31 mouse cellular contexts compared by ENCODE assay signal in the genomic region with DNA sequence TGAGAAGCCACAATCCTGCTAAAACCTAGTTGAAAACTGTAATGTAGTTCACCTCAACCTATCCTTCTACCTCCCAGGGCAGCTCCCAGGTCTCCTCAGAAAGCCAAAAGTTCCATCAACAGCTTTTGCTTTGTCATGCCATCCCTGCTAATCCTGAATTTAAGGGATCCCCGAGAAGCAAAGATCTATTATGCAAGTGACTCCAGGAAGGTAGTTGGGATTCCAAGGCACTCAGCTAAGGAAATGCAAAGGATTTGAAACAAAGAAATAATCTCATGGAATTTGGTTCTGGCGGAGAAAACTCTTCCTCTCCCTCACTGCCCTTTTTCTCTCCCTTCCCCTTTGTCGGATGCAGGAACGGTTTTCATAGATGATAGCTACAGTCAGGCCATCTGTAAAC. TPM values are rescaled to one million over a fixed set of nuclear protein-coding genes. Genes with fewer than 3 reads are reported as not detected.
DNase-seq lines count a peak whose midpoint lies in the region; ATAC-seq and TF ChIP-seq lines count a peak whose summit lies in the region.
"Had no signal": no experiment of that assay in that cellular context is flagged by ENCODE, and none has a peak within 500 bp of the region (broad histone marks: within the 10 kb centered on the region; RNA-seq: fewer than 3 reads in every experiment).

No protein-coding gene starts in this region.

- peaks cover 37% of the 10 kb centered on the region for H3K4me1 ChIP-seq in forebrain, embryonic 10.5 days
- H3K4me1 ChIP-seq in forebrain, postnatal 0 days (ENCODE audit: insufficient read depth) = peaks cover 12% of the 10 kb centered on the region; the same call in 1 of the 2 replicates
- no peaks in the 10 kb centered on the region for H3K4me1 ChIP-seq in liver, adult 2 months (ENCODE audit: control insufficient read depth, insufficient read depth, low read length)
- H3K4me1 ChIP-seq in liver, postnatal 0 days (ENCODE audit: insufficient read depth) = 0 out of 2 replicates have a peak, but pooled peaks cover 2% of the 10 kb centered on the region
- peaks cover 54% of the 10 kb centered on the region for H3K4me1 ChIP-seq in limb, embryonic 13.5 days
- H3K4me1 ChIP-seq: liver, embryonic 12.5 days had no signal

- H3K27me3 ChIP-seq in forebrain, embryonic 10.5 days (ENCODE audit: poor library complexity, severe bottlenecking) = no peaks in the 10 kb centered on the region
- no peaks in the 10 kb centered on the region for H3K27me3 ChIP-seq in forebrain, postnatal 0 days (ENCODE audit: insufficient read depth, low read length)
- no peaks in the 10 kb centered on the region for H3K27me3 ChIP-seq in liver, adult 2 months (ENCODE audit: control insufficient read depth, insufficient read depth, low read length)
- H3K27me3 ChIP-seq in liver, postnatal 0 days (ENCODE audit: insufficient read depth, low read length) = no peaks in the 10 kb centered on the region
- H3K27me3 ChIP-seq in limb, embryonic 13.5 days = no peaks in the 10 kb centered on the region
- H3K27me3 ChIP-seq: embryonic facial prominence, embryonic 13.5 days; hindbrain, embryonic 12.5 days; liver, embryonic 12.5 days; neural tube, embryonic 13.5 days; Patski had no signal

- no peaks in the 10 kb centered on the region; the same call in 1 of the 2 replicates for H3K79me2 ChIP-seq in liver, adult 2 months (ENCODE audit: control insufficient read depth, insufficient read depth, low read length)

- no peak for TF ChIP-seq EP300 in liver, postnatal 0 days (IDR thresholded peaks at IDR 0.05; ENCODE audit: low read depth)

- ATAC-seq in forebrain, postnatal 0 days = no peak
- ATAC-seq in liver, postnatal 0 days = no peak
- ATAC-seq in limb, embryonic 13.5 days (ENCODE audit: low FRiP score, low read depth) = no peak
- ATAC-seq: activated CD4-positive, CD25-positive, alpha-beta regulatory T cell, adult 4 months; inflammation-experienced regulatory T-cells, adult 6 months; liver, embryonic 12.5 days; Patski had no signal

- no peak overlapping the region for H3K4me2 ChIP-seq in forebrain, postnatal 0 days (ENCODE audit: low read depth)
- no peak overlapping the region for H3K4me2 ChIP-seq in liver, postnatal 0 days (ENCODE audit: low read depth, low read length)
- H3K4me2 ChIP-seq in limb, embryonic 13.5 days (replicated peaks) = no peak overlapping the region
- H3K4me2 ChIP-seq: embryonic facial prominence, embryonic 13.5 days; hindbrain, embryonic 12.5 days; liver, embryonic 12.5 days; neural tube, embryonic 13.5 days had no signal

- TF ChIP-seq POLR2A in liver, adult 2 months (IDR thresholded peaks at IDR 0.05; ENCODE audit: extremely low read depth, insufficient read depth, low read length) = no peak

- H3K9me3 ChIP-seq in forebrain, embryonic 10.5 days = no peaks in the 10 kb centered on the region
- H3K9me3 ChIP-seq in forebrain, postnatal 0 days (ENCODE audit: low read length) = no peaks in the 10 kb centered on the region
- no peaks in the 10 kb centered on the region for H3K9me3 ChIP-seq in liver, postnatal 0 days (ENCODE audit: low read length)
- H3K9me3 ChIP-seq in limb, embryonic 13.5 days = no peaks in the 10 kb centered on the region
- H3K9me3 ChIP-seq: embryonic facial prominence, embryonic 13.5 days; G1E; heart, embryonic 10.5 days; hindbrain, embryonic 12.5 days; liver, embryonic 12.5 days; neural tube, embryonic 13.5 days had no signal

- H3K4me3 ChIP-seq in forebrain, embryonic 10.5 days = no peak overlapping the region
- no peak overlapping the region for H3K4me3 ChIP-seq in forebrain, postnatal 0 days (ENCODE audit: low read depth, low read length)
- H3K4me3 ChIP-seq in liver, adult 2 months (ENCODE audit: insufficient read depth, low read depth, low read length) = no peak overlapping the region
- no peak overlapping the region for H3K4me3 ChIP-seq in liver, postnatal 0 days (ENCODE audit: low read depth, low read length)
- H3K4me3 ChIP-seq in limb, embryonic 13.5 days = no peak overlapping the region
- H3K4me3 ChIP-seq: embryonic facial prominence, embryonic 13.5 days; erythroblast, embryonic 14.5 days; heart, embryonic 10.5 days; hindbrain, embryonic 12.5 days; left cerebral cortex, adult 2 months; liver, embryonic 12.5 days; neural tube, embryonic 13.5 days had no signal

- no peak for TF ChIP-seq CTCF in forebrain, postnatal 0 days (IDR thresholded peaks at IDR 0.05; ENCODE audit: low read depth)
- TF ChIP-seq CTCF in liver, adult 2 months (IDR thresholded peaks at IDR 0.05; ENCODE audit: low read depth, low read length) = no peak
- TF ChIP-seq CTCF in liver, postnatal 0 days (IDR thresholded peaks at IDR 0.05; ENCODE audit: low read depth) = no peak

- H3K9ac ChIP-seq in forebrain, postnatal 0 days = no peak overlapping the region
- H3K9ac ChIP-seq in liver, adult 2 months (ENCODE audit: low read depth, low read length) = no peak overlapping the region
- H3K9ac ChIP-seq in liver, postnatal 0 days (replicated peaks) = no peak overlapping the region
- H3K9ac ChIP-seq in limb, embryonic 13.5 days = no peak overlapping the region
- H3K9ac ChIP-seq: embryonic facial prominence, embryonic 13.5 days; hindbrain, embryonic 12.5 days; liver, embryonic 12.5 days; neural tube, embryonic 13.5 days had no signal

- 0 out of 2 replicates have a peak overlapping the region, but pooled peaks have one; percentile 5 for H3K27ac ChIP-seq in forebrain, embryonic 10.5 days
- no peak overlapping the region for H3K27ac ChIP-seq in forebrain, postnatal 0 days (ENCODE audit: low read depth, low read length)
- H3K27ac ChIP-seq in liver, adult 2 months (replicated peaks; ENCODE audit: insufficient read depth, low read depth, low read length) = peak overlapping the region; percentile 31; the same call in 1 of the 2 replicates
- H3K27ac ChIP-seq in liver, postnatal 0 days (ENCODE audit: low read depth) = no peak overlapping the region
- peak overlapping the region; percentile 61 for H3K27ac ChIP-seq in limb, embryonic 13.5 days
- H3K27ac ChIP-seq: embryonic facial prominence, embryonic 13.5 days; left cerebral cortex, adult 2 months; liver, embryonic 12.5 days had no signal

- 16% methylated on average over 4 of the region's 4 CpGs for WGBS in forebrain, embryonic 10.5 days
- 18% methylated on average over 4 of the region's 4 CpGs for WGBS in forebrain, postnatal 0 days
- 87% methylated on average over 4 of the region's 4 CpGs for WGBS in liver, adult 2 months
- WGBS in liver, postnatal 0 days (ENCODE audit: insufficient replicate concordance) = 72% methylated on average over 4 of the region's 4 CpGs
- 49% methylated on average over 4 of the region's 4 CpGs for WGBS in limb, embryonic 13.5 days

- peaks cover 35% of the 10 kb centered on the region for H3K36me3 ChIP-seq in forebrain, embryonic 10.5 days (replicated peaks)
- 0 out of 2 replicates have a peak, but pooled peaks cover 4% of the 10 kb centered on the region for H3K36me3 ChIP-seq in forebrain, postnatal 0 days (ENCODE audit: insufficient read depth)
- no peaks in the 10 kb centered on the region for H3K36me3 ChIP-seq in liver, adult 2 months (ENCODE audit: control insufficient read depth, insufficient read depth, low read length)
- no peaks in the 10 kb centered on the region for H3K36me3 ChIP-seq in liver, postnatal 0 days (replicated peaks; ENCODE audit: insufficient read depth, low read length)
- peaks cover 15% of the 10 kb centered on the region for H3K36me3 ChIP-seq in limb, embryonic 13.5 days
- H3K36me3 ChIP-seq: hindbrain, embryonic 12.5 days; neural tube, embryonic 13.5 days had no signal

- DNase-seq in forebrain, embryonic 10.5 days (ENCODE audit: extremely low spot score, low spot score) = no peak
- DNase-seq in forebrain, postnatal 0 days = no peak
- DNase-seq in liver, adult 2 months (ENCODE audit: extremely low read depth, low read depth, low spot score) = no peak
- DNase-seq in liver, postnatal 0 days = no peak
- peak; percentile 99 for DNase-seq in R1 (ENCODE audit: low read depth, low spot score)
- no peak for DNase-seq in adrenal gland, postnatal 36 days
- DNase-seq: adrenal gland, adult 8-10 months; cerebellum, adult 18-20 months; cerebellum, postnatal 25 days; heart, postnatal 14 days; kidney, adult 18-20 months; kidney, postnatal 10 days; left cerebral cortex, postnatal 4 days; lung, adult 2 months; lung, postnatal 14 days; midbrain, embryonic 14.5 days; right cerebral cortex, adult 18-20 months; right cerebral cortex, postnatal 4 days; thymus, postnatal 36 days had no signal

RNA-seq across cellular contexts. Expression of a gene that starts 45.6 kb away (rescaled TPM):
- polyA plus RNA-seq in forebrain, embryonic 10.5 days (2016; fragmentation: Nextera tagmentation; extraction: Ambion mirVana) = 46.6 and 49.9 TPM in 2 replicates
- 53.4 and 60.3 TPM in 2 replicates for total RNA-seq in forebrain, postnatal 0 days (2014; rRNA removed)
- 43.4 and 47.0 TPM in 2 replicates for polyA plus RNA-seq in forebrain, postnatal 0 days (2015; fragmentation: Nextera tagmentation; extraction: Ambion mirVana)
- 11.3 and 18.0 TPM in 2 replicates for total RNA-seq in liver, adult 2 months (2014; rRNA removed)
- 41.2 and 53.2 TPM in 2 replicates for polyA plus RNA-seq in liver, adult 2 months (2012; rRNA removed)
- polyA plus RNA-seq in liver, postnatal 0 days (2015; fragmentation: Nextera tagmentation; extraction: Ambion mirVana) = 9.9 and 11.6 TPM in 2 replicates
- 41.7 and 41.8 TPM in 2 replicates for polyA plus RNA-seq in limb, embryonic 13.5 days (2015; fragmentation: Nextera tagmentation; extraction: Ambion mirVana)
- 10 to 100 TPM; 68.5 to 75.7 TPM for total RNA-seq in adrenal gland, postnatal 36 days (2021)

Comparison
In these comparisons a context has a peak if more than half of its experiments do, and no peak if none do; other contexts are left out.
1. H3K27ac ChIP-seq: peak in forebrain, embryonic 10.5 days (single experiment), liver, adult 2 months (single experiment) and limb, embryonic 13.5 days (single experiment); none in forebrain, postnatal 0 days (single experiment) and liver, postnatal 0 days (single experiment).